Mouse (Mus musculus): Measurements from ENCODE around the gene Cyp46a1. TPM values are rescaled to one million over a fixed set of nuclear protein-coding genes. Genes with fewer than 3 reads are reported as not detected.

Cyp46a1 gene
- total and polyA plus RNA-seq, 3 experiments = not detected

- H3K9me3 ChIP-seq (replicated peaks; ENCODE audit: low read length) = peaks cover 2% of the 10 kb centered on the region
- in situ Hi-C loops (cut with MboI; ENCODE audit: low pct_ligation_motif_present, low pct_unique_long_range_greater_than_20kb, low sequenced_read_pairs) = loop anchor here (5.0 kb wide), 1 partner anchor 75 kb away; no protein-coding TSS in a partner anchor
- peak overlapping the region in 1 of 3 experiments; percentile 12 for H3K4me3 ChIP-seq (replicated peaks in 1 of 3; ENCODE audit: low read depth in 2 of 3, low read length in 2 of 3, poor library complexity in 1 of 3)
- 0 out of 2 replicates have a peak overlapping the region, but pooled peaks have one; percentile 21 for H3K4me2 ChIP-seq (ENCODE audit: insufficient read depth, low read depth, poor library complexity, severe bottlenecking)
- H3K27me3 ChIP-seq (replicated peaks) = peaks cover 9% of the 10 kb centered on the region
- no peak overlapping the region for H3K9ac ChIP-seq (ENCODE audit: insufficient read depth, low read depth)
- DNase-seq (ENCODE audit: extremely low read depth) = peak; percentile 80
- dilution Hi-C loops (cut with MboI; ENCODE audit: extremely low pct_ligation_motif_present, extremely low pct_unique_long_range_greater_than_20kb, low sequenced_read_pairs) = no loop called here
- no peak for TF ChIP-seq USF2 (conservative IDR thresholded peaks at IDR 0.05; ENCODE audit: low read depth, low read length)
- no peak for TF ChIP-seq RAD21 (IDR thresholded peaks at IDR 0.05; ENCODE audit: low read depth, low read length)
- TF ChIP-seq IRF4 (IDR thresholded peaks at IDR 0.05; ENCODE audit: low read depth, low read length) = no peak
- no peak for TF ChIP-seq ZC3H11A (IDR thresholded peaks at IDR 0.05; ENCODE audit: low read depth, low read length)
- TF ChIP-seq ZMIZ1 (IDR thresholded peaks at IDR 0.05; ENCODE audit: low read depth, low read length) = no peak
- no peak for TF ChIP-seq PAX5 (IDR thresholded peaks at IDR 0.05; ENCODE audit: low read length)
- TF ChIP-seq MAZ (IDR thresholded peaks at IDR 0.05; ENCODE audit: low read depth, low read length) = no peak
- no peak for TF ChIP-seq NRF1 (IDR thresholded peaks at IDR 0.05; ENCODE audit: low read depth, low read length)
- TF ChIP-seq POLR2A (IDR thresholded peaks at IDR 0.05; ENCODE audit: low read depth, low read length) = 0 out of 2 replicates have a peak, but pooled peaks have one; percentile 27
- no peak for TF ChIP-seq ELF1 (IDR thresholded peaks at IDR 0.05; ENCODE audit: low read depth, low read length)
- no peak for TF ChIP-seq SMC3 (IDR thresholded peaks at IDR 0.05; ENCODE audit: low read depth, low read length)
- TF ChIP-seq MYC (IDR thresholded peaks at IDR 0.05; ENCODE audit: low read depth, low read length) = no peak
- TF ChIP-seq RCOR1 (conservative IDR thresholded peaks at IDR 0.05; ENCODE audit: low read depth, low read length) = no peak
- peak; percentile 29; the same call in 1 of the 2 replicates for TF ChIP-seq CHD2 (IDR thresholded peaks at IDR 0.05; ENCODE audit: low read length)
- no peak for TF ChIP-seq ZKSCAN1 (IDR thresholded peaks at IDR 0.05; ENCODE audit: borderline replicate concordance, low read depth, low read length)
- H3K27ac ChIP-seq (ENCODE audit: insufficient read depth, low read depth) = no peak overlapping the region
- H3K36me3 ChIP-seq (replicated peaks in 1 of 2; ENCODE audit: control insufficient read depth in 1 of 2, insufficient read depth in 1 of 2, low read length in 1 of 2) = no peaks in the 10 kb centered on the region
- peaks cover 0 to 16% of the 10 kb centered on the region in 2 experiments; a peak in 2 of 4 replicates for H3K4me1 ChIP-seq (ENCODE audit: control insufficient read depth in 1 of 2, insufficient read depth in 2 of 2)
- no peaks in the 10 kb centered on the region for H3K79me2 ChIP-seq (replicated peaks; ENCODE audit: control insufficient read depth, extremely low read depth, insufficient read depth, poor library complexity, severe bottlenecking)
Observed at GRCm38 (mm10) chr12:108292419-108292818, 41.8 kb upstream of the Cyp46a1 start.

GRCm38 (mm10) chr12:108292957-108293356, 41.2 kb upstream of the Cyp46a1 start:
- Histone ChIP-seq H3K27me3 (replicated peaks) (peaks cover 9% of the 10 kb centered on the region), H3K79me2 (replicated peaks; ENCODE audit: control insufficient read depth, extremely low read depth, insufficient read depth, poor library complexity, severe bottlenecking) (no peaks in the 10 kb centered on the region), H3K27ac (ENCODE audit: insufficient read depth, low read depth) (no peak overlapping the region), H3K36me3 (replicated peaks in 1 of 2; ENCODE audit: control insufficient read depth in 1 of 2, insufficient read depth in 1 of 2, low read length in 1 of 2) (no peaks in the 10 kb centered on the region), H3K9me3 (replicated peaks; ENCODE audit: low read length) (peaks cover 2% of the 10 kb centered on the region), H3K4me3 (replicated peaks in 1 of 3; ENCODE audit: low read depth in 2 of 3, low read length in 2 of 3, poor library complexity in 1 of 3) (peak overlapping the region in 1 of 3 experiments; percentile 10), H3K9ac (ENCODE audit: insufficient read depth, low read depth) (no peak overlapping the region), H3K4me2 (ENCODE audit: insufficient read depth, low read depth, poor library complexity, severe bottlenecking) (peak overlapping the region; percentile 21; the same call in 1 of the 2 replicates), H3K4me1 (ENCODE audit: control insufficient read depth in 1 of 2, insufficient read depth in 2 of 2) (peaks cover 0 to 16% of the 10 kb centered on the region in 2 experiments; a peak in 2 of 4 replicates)
- dilution Hi-C loops (cut with MboI; ENCODE audit: extremely low pct_ligation_motif_present, extremely low pct_unique_long_range_greater_than_20kb, low sequenced_read_pairs) (no loop called here), in situ Hi-C loops (cut with MboI; ENCODE audit: low pct_ligation_motif_present, low pct_unique_long_range_greater_than_20kb, low sequenced_read_pairs) (loop anchor here (5.0 kb wide), 1 partner anchor 76 kb away; no protein-coding TSS in a partner anchor)
- peak; percentile 81 for DNase-seq (ENCODE audit: extremely low read depth)
- no peak for TF ChIP-seq MAX (IDR thresholded peaks at IDR 0.05; ENCODE audit: low read length)
- TF ChIP-seq JUN (IDR thresholded peaks at IDR 0.05; ENCODE audit: insufficient read depth, low read depth, low read length) = no peak
- TF ChIP-seq GABPA (IDR thresholded peaks at IDR 0.05; ENCODE audit: insufficient replicate concordance, low read depth, low read length) = no peak
- no peak; the same call in 1 of the 2 replicates for TF ChIP-seq NELFE (IDR thresholded peaks at IDR 0.05; ENCODE audit: low read depth, low read length)
- TF ChIP-seq SIN3A (IDR thresholded peaks at IDR 0.05; ENCODE audit: low read length) = no peak
- no peak for TF ChIP-seq UBTF (IDR thresholded peaks at IDR 0.05; ENCODE audit: low read depth, low read length)
- TF ChIP-seq RAD21 (IDR thresholded peaks at IDR 0.05; ENCODE audit: low read depth, low read length) = peak; percentile 88
- peak; percentile 88 to 93 for TF ChIP-seq CTCF (conservative IDR thresholded peaks at IDR 0.05 in 1 of 2, IDR thresholded peaks at IDR 0.05 in 1 of 2; ENCODE audit: low read depth in 2 of 2, low read length in 2 of 2)
- TF ChIP-seq SMC3 (IDR thresholded peaks at IDR 0.05; ENCODE audit: low read depth, low read length) = peak; percentile 85
- peak; percentile 24; the same call in 1 of the 2 replicates for TF ChIP-seq ZC3H11A (IDR thresholded peaks at IDR 0.05; ENCODE audit: low read depth, low read length)
